17 mouse cellular contexts compared by ENCODE assay signal in the genomic region with DNA sequence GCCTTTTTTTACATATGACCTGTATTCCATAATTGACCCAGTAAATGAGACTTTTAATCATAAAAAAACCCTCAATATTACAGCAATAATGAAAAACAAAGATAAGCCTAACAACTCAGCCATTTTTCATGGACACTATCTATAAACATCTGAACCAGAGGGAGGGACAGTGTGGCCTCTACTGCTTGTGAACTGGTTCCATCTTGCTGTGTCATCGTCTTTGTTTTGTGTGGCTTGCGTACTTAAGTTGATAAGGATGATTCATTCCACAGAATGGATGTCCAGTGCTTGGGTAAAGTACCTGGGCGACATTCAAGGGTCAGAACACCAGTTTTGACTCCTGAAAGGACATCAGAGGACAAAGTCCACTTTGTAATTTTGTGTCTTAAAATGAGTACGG. TPM values are rescaled to one million over a fixed set of nuclear protein-coding genes. Genes with fewer than 3 reads are reported as not detected.
DNase-seq lines count a peak whose midpoint lies in the region; ATAC-seq and TF ChIP-seq lines count a peak whose summit lies in the region.
"Had no signal": no experiment of that assay in that cellular context is flagged by ENCODE, and none has a peak within 500 bp of the region (broad histone marks: within the 10 kb centered on the region; RNA-seq: fewer than 3 reads in every experiment).

No protein-coding gene starts in this region.

- peak overlapping the region; percentile 40; the same call in 1 of the 2 replicates for H3K4me2 ChIP-seq in kidney, embryonic 15.5 days
- H3K4me2 ChIP-seq in stomach, embryonic 16.5 days (ENCODE audit: low read depth, low read length), result 0 out of 2 replicates have a peak overlapping the region, but pooled peaks have one; percentile 40
- H3K4me2 ChIP-seq in stomach, postnatal 0 days (replicated peaks; ENCODE audit: low read depth), result no peak overlapping the region
- H3K4me2 ChIP-seq: intestine, embryonic 15.5 days had no signal

- intact Hi-C loops in gastrocnemius, adult 2 months (cut with DNase I), result loop anchor here (2.0 to 5.0 kb wide), 5 partner anchors 63 to 450 kb away; a partner anchor contains a TSS

- H3K4me3 ChIP-seq in gastrocnemius, adult 2 months, result no peak overlapping the region
- no peak overlapping the region for H3K4me3 ChIP-seq in kidney, embryonic 15.5 days (replicated peaks)
- H3K4me3 ChIP-seq in stomach, embryonic 16.5 days (replicated peaks; ENCODE audit: low read length), result no peak overlapping the region
- H3K4me3 ChIP-seq in stomach, postnatal 0 days (ENCODE audit: low read depth, low read length), result no peak overlapping the region
- H3K4me3 ChIP-seq: embryonic facial prominence, embryonic 15.5 days; intestine, embryonic 15.5 days had no signal

- peaks cover 25% of the 10 kb centered on the region for H3K4me1 ChIP-seq in kidney, embryonic 15.5 days
- H3K4me1 ChIP-seq in stomach, embryonic 16.5 days (ENCODE audit: control insufficient read depth, insufficient read depth, low read length), result peaks cover 15% of the 10 kb centered on the region
- peaks cover 4% of the 10 kb centered on the region; the same call in 1 of the 2 replicates for H3K4me1 ChIP-seq in stomach, postnatal 0 days (replicated peaks; ENCODE audit: control insufficient read depth, insufficient read depth)

- no peak for DNase-seq in gastrocnemius, adult 2 months
- no peak for DNase-seq in gastrocnemius, adult 18-20 months (ENCODE audit: low spot score)
- DNase-seq in kidney, postnatal 25 days, result no peak
- no peak for DNase-seq in stomach, postnatal 0 days (ENCODE audit: low spot score)
- no peak for DNase-seq in lung, postnatal 4 days
- DNase-seq in frontal cortex, postnatal 25 days (ENCODE audit: low spot score in 2 of 2), result no peak
- DNase-seq: thymus, adult 18-20 months had no signal

- no peaks in the 10 kb centered on the region for H3K36me3 ChIP-seq in kidney, embryonic 15.5 days
- no peaks in the 10 kb centered on the region for H3K36me3 ChIP-seq in stomach, embryonic 16.5 days (ENCODE audit: control insufficient read depth, insufficient read depth, low read length)
- H3K36me3 ChIP-seq in stomach, postnatal 0 days (ENCODE audit: control insufficient read depth, insufficient read depth, low read length), result no peaks in the 10 kb centered on the region
- H3K36me3 ChIP-seq: embryonic facial prominence, embryonic 15.5 days; forebrain, embryonic 10.5 days; heart, embryonic 10.5 days; intestine, embryonic 15.5 days had no signal

- H3K9ac ChIP-seq in kidney, embryonic 15.5 days, result no peak overlapping the region
- H3K9ac ChIP-seq in stomach, embryonic 16.5 days (ENCODE audit: low read length), result no peak overlapping the region
- no peak overlapping the region for H3K9ac ChIP-seq in stomach, postnatal 0 days (ENCODE audit: low read length)
- H3K9ac ChIP-seq: embryonic facial prominence, embryonic 15.5 days; intestine, embryonic 15.5 days had no signal

- no peak for TF ChIP-seq EP300 in stomach, postnatal 0 days (optimal IDR thresholded peaks at IDR 0.05)

- no peak for TF ChIP-seq CTCF in gastrocnemius, adult 2 months (IDR thresholded peaks at IDR 0.05)
- TF ChIP-seq CTCF in stomach, postnatal 0 days (IDR thresholded peaks at IDR 0.05; ENCODE audit: low read depth), result no peak

- ATAC-seq in kidney, embryonic 15.5 days (replicated peaks; ENCODE audit: low FRiP score), result no peak
- no peak for ATAC-seq in stomach, embryonic 16.5 days (ENCODE audit: insufficient read depth, low FRiP score)
- no peak for ATAC-seq in stomach, postnatal 0 days (ENCODE audit: low FRiP score, low TSS enrichment)
- ATAC-seq: intestine, embryonic 15.5 days had no signal

- 82% methylated on average over 4 of the region's 4 CpGs for WGBS in kidney, embryonic 15.5 days
- WGBS in stomach, embryonic 16.5 days, result 61% methylated on average over 4 of the region's 4 CpGs
- WGBS in stomach, postnatal 0 days, result 58% methylated on average over 4 of the region's 4 CpGs

- H3K27ac ChIP-seq in gastrocnemius, adult 2 months, result peak overlapping the region; percentile 72
- no peak overlapping the region for H3K27ac ChIP-seq in kidney, embryonic 15.5 days
- H3K27ac ChIP-seq in stomach, embryonic 16.5 days (ENCODE audit: low read length), result no peak overlapping the region
- no peak overlapping the region for H3K27ac ChIP-seq in stomach, postnatal 0 days (replicated peaks)
- H3K27ac ChIP-seq: embryonic facial prominence, embryonic 15.5 days; forebrain, embryonic 10.5 days; heart, embryonic 10.5 days; intestine, embryonic 15.5 days; kidney, postnatal 0 days had no signal

- H3K27me3 ChIP-seq in kidney, embryonic 15.5 days, result peaks cover 4% of the 10 kb centered on the region; the same call in 1 of the 2 replicates
- no peaks in the 10 kb centered on the region for H3K27me3 ChIP-seq in stomach, embryonic 16.5 days (ENCODE audit: control insufficient read depth, insufficient read depth, low read length)
- H3K27me3 ChIP-seq in stomach, postnatal 0 days (ENCODE audit: control insufficient read depth, insufficient read depth, low read length), result no peaks in the 10 kb centered on the region
- H3K27me3 ChIP-seq: embryonic facial prominence, embryonic 15.5 days; intestine, embryonic 15.5 days had no signal

- H3K9me3 ChIP-seq in kidney, embryonic 15.5 days (replicated peaks), result 0 out of 2 replicates have a peak, but pooled peaks cover 3% of the 10 kb centered on the region
- no peaks in the 10 kb centered on the region for H3K9me3 ChIP-seq in stomach, embryonic 16.5 days (replicated peaks; ENCODE audit: control insufficient read depth, low read length)
- no peaks in the 10 kb centered on the region for H3K9me3 ChIP-seq in stomach, postnatal 0 days (ENCODE audit: control insufficient read depth, low read length)
- H3K9me3 ChIP-seq: embryonic facial prominence, embryonic 15.5 days; heart, embryonic 10.5 days; intestine, embryonic 15.5 days had no signal

RNA-seq across cellular contexts. Expression of a gene that starts 3.5 kb away (rescaled TPM):
- total RNA-seq in gastrocnemius, adult 2 months (2021), result 10 to 100 TPM; 12.5 to 26.8 TPM
- total RNA-seq in gastrocnemius, adult 18-20 months (2021), result 10 to 100 TPM; 18.5 to 21.2 TPM
- polyA plus RNA-seq in kidney, embryonic 15.5 days (2015; fragmentation: Nextera tagmentation; extraction: Ambion mirVana), result 17.7 and 21.3 TPM in 2 replicates
- polyA plus RNA-seq in stomach, embryonic 16.5 days (2015; fragmentation: Nextera tagmentation; extraction: Ambion mirVana), result 23.4 and 26.5 TPM in 2 replicates
- 14.8 and 17.3 TPM in 2 replicates for polyA plus RNA-seq in stomach, postnatal 0 days (2015; fragmentation: Nextera tagmentation; extraction: Ambion mirVana)

RNA-seq across cellular contexts. Expression of a gene that starts 23.0 kb away (rescaled TPM):
- 1 to 10 TPM; 4.9 to 5.1 TPM for total RNA-seq in gastrocnemius, adult 2 months (2021)
- 1 to 10 TPM; 4.3 to 6.0 TPM for total RNA-seq in gastrocnemius, adult 18-20 months (2021)
- polyA plus RNA-seq in kidney, embryonic 15.5 days (2015; fragmentation: Nextera tagmentation; extraction: Ambion mirVana), result 15.1 and 16.2 TPM in 2 replicates
- polyA plus RNA-seq in stomach, embryonic 16.5 days (2015; fragmentation: Nextera tagmentation; extraction: Ambion mirVana), result 34.5 and 40.4 TPM in 2 replicates
- polyA plus RNA-seq in stomach, postnatal 0 days (2015; fragmentation: Nextera tagmentation; extraction: Ambion mirVana), result 35.8 and 41.7 TPM in 2 replicates

RNA-seq across cellular contexts. Expression of a gene that starts 36.3 kb away (rescaled TPM):
- total RNA-seq in gastrocnemius, adult 2 months (2021), result 1 to 10 TPM; 3.0 to 3.9 TPM
- 1 to 10 TPM; 2.8 to 2.9 TPM for total RNA-seq in gastrocnemius, adult 18-20 months (2021)
- 32.1 and 34.9 TPM in 2 replicates for polyA plus RNA-seq in kidney, embryonic 15.5 days (2015; fragmentation: Nextera tagmentation; extraction: Ambion mirVana)
- 12.5 and 14.9 TPM in 2 replicates for polyA plus RNA-seq in stomach, embryonic 16.5 days (2015; fragmentation: Nextera tagmentation; extraction: Ambion mirVana)
- polyA plus RNA-seq in stomach, postnatal 0 days (2015; fragmentation: Nextera tagmentation; extraction: Ambion mirVana), result 10.3 and 12.5 TPM in 2 replicates
- total RNA-seq: megakaryocyte-erythroid progenitor cell, adult 5-6 weeks; monocyte, adult 5-6 weeks; neutrophil, adult 5-6 weeks had no signal

RNA-seq across cellular contexts. Expression of a gene that starts 55.0 kb away (rescaled TPM):
- total RNA-seq in gastrocnemius, adult 2 months (2021), result 1 to 10 TPM in 1 of 2 experiments, under 1 TPM in 1; 0.69 to 1.1 TPM
- total RNA-seq in gastrocnemius, adult 18-20 months (2021), result under 1 TPM; 0.66 to 0.73 TPM
- 3.2 and 3.4 TPM in 2 replicates for polyA plus RNA-seq in kidney, embryonic 15.5 days (2015; fragmentation: Nextera tagmentation; extraction: Ambion mirVana)
- 3.5 and 5.4 TPM in 2 replicates for polyA plus RNA-seq in stomach, embryonic 16.5 days (2015; fragmentation: Nextera tagmentation; extraction: Ambion mirVana)
- 1.7 and 2.3 TPM in 2 replicates for polyA plus RNA-seq in stomach, postnatal 0 days (2015; fragmentation: Nextera tagmentation; extraction: Ambion mirVana)
